Mouse (Mus musculus) CH12.LX (cell line): ENCODE measurements around the gene Prpf40b. TPM values are rescaled to one million over a fixed set of nuclear protein-coding genes. Genes with fewer than 3 reads are reported as not detected.

Experiments
- DNase-seq: peaks from one replicate; pipeline ENCODE4 v3.0.0-alpha.2; 2013; ENCODE audit errors: extremely low read depth
- H3K27ac ChIP-seq: 2 replicates; pipeline ENCODE4 v1.5.1; 2012; ENCODE audit warnings: low read depth, mild to moderate bottlenecking, control low read depth, moderate library complexity; ENCODE audit not compliant: insufficient read depth
- H3K27me3 ChIP-seq: replicated peaks from 2 replicates; pipeline ENCODE3; 2012; ENCODE audit warnings: inconsistent platforms
- H3K36me3 ChIP-seq, 2 experiments: replicated peaks in 1 of 2; 2 replicates each; pipeline versions ENCODE3 to v1.6.1; 2012; ENCODE audit warnings: inconsistent platforms in 1 of 2, low read length in 1 of 2, mild to moderate bottlenecking in 1 of 2, mixed read lengths in 1 of 2, moderate library complexity in 1 of 2; ENCODE audit not compliant: control insufficient read depth in 1 of 2, insufficient read depth in 1 of 2
- H3K4me1 ChIP-seq, 2 experiments: 2 replicates each; pipeline ENCODE4 v1.6.1; 2012; ENCODE audit warnings: inconsistent platforms in 1 of 2, moderate library complexity in 1 of 2; ENCODE audit not compliant: insufficient read depth in 2 of 2, control insufficient read depth in 1 of 2
- H3K4me2 ChIP-seq: 2 replicates; pipeline ENCODE4 v1.6.1; 2012; ENCODE audit warnings: low read depth, mild to moderate bottlenecking, control low read depth; ENCODE audit not compliant: poor library complexity, insufficient read depth, severe bottlenecking
- H3K4me3 ChIP-seq, 3 experiments: fragments of 150-350 bp in 1 of 3; sonication (generic) in 1 of 3; replicated peaks in 1 of 3; 2 replicates each; pipeline versions ENCODE3 to v1.5.1; 2011 to 2012; ENCODE audit warnings: low read depth in 2 of 3, low read length in 2 of 3, mild to moderate bottlenecking in 2 of 3, moderate library complexity in 2 of 3, control low read depth in 1 of 3, improper control_type of control experiment in 1 of 3, inconsistent platforms in 1 of 3, mixed read lengths in 1 of 3; ENCODE audit not compliant: poor library complexity in 1 of 3
- H3K79me2 ChIP-seq: replicated peaks from 2 replicates; pipeline ENCODE4 v1.6.1; 2012; ENCODE audit warnings: mild to moderate bottlenecking, moderate library complexity; ENCODE audit not compliant: control insufficient read depth, poor library complexity, insufficient read depth, severe bottlenecking; ENCODE audit errors: extremely low read depth
- H3K9ac ChIP-seq: 2 replicates; pipeline ENCODE4 v1.6.1; 2012; ENCODE audit warnings: low read depth, mild to moderate bottlenecking, control low read depth, moderate library complexity; ENCODE audit not compliant: insufficient read depth
- H3K9me3 ChIP-seq: replicated peaks from 2 replicates; pipeline ENCODE3; 2012; ENCODE audit warnings: low read length, inconsistent platforms, mixed read lengths
- BHLHE40 ChIP-seq: IDR thresholded peaks from 2 replicates; pipeline ENCODE4 v1.6.1; 2011; ENCODE audit warnings: mild to moderate bottlenecking, low read depth, low read length, improper control_type of control experiment
- E2F4 ChIP-seq: IDR thresholded peaks from 2 replicates; pipeline ENCODE4 v1.6.1; 2011; ENCODE audit warnings: low read depth, low read length, improper control_type of control experiment; ENCODE audit not compliant: insufficient replicate concordance
- EP300 ChIP-seq: IDR thresholded peaks from 2 replicates; pipeline ENCODE4 v1.6.1; 2011; ENCODE audit warnings: low read length, improper control_type of control experiment
- HCFC1 ChIP-seq: IDR thresholded peaks from 2 replicates; pipeline ENCODE4 v1.6.1; 2012; ENCODE audit warnings: low read depth, mild to moderate bottlenecking, inconsistent platforms, low read length, improper control_type of control experiment
- JUN ChIP-seq: IDR thresholded peaks from 2 replicates; pipeline ENCODE4 v1.6.1; 2011; ENCODE audit warnings: low read depth, mild to moderate bottlenecking, low read length, improper control_type of control experiment, moderate library complexity; ENCODE audit not compliant: insufficient read depth
- JUND ChIP-seq: conservative IDR thresholded peaks from 2 replicates; pipeline ENCODE4 v1.6.1; 2011; ENCODE audit warnings: low read depth, low read length, improper control_type of control experiment
- MAX ChIP-seq: IDR thresholded peaks from 2 replicates; pipeline ENCODE4 v1.6.1; 2011; ENCODE audit warnings: low read length, improper control_type of control experiment
- MAZ ChIP-seq: IDR thresholded peaks from 2 replicates; pipeline ENCODE4 v1.6.1; 2012; ENCODE audit warnings: low read depth, mild to moderate bottlenecking, inconsistent platforms, low read length, improper control_type of control experiment, moderate library complexity
- MEF2A ChIP-seq: IDR thresholded peaks from 2 replicates; pipeline ENCODE4 v1.6.1; 2014; ENCODE audit warnings: low read depth, mild to moderate bottlenecking, inconsistent platforms, low read length, improper control_type of control experiment, borderline replicate concordance
- MXI1 ChIP-seq: IDR thresholded peaks from 2 replicates; pipeline ENCODE4 v1.6.1; 2011; ENCODE audit warnings: mild to moderate bottlenecking, low read depth, low read length, improper control_type of control experiment
- NELFE ChIP-seq: IDR thresholded peaks from 2 replicates; pipeline ENCODE4 v1.6.1; 2011; ENCODE audit warnings: low read depth, low read length, improper control_type of control experiment
- PAX5 ChIP-seq: IDR thresholded peaks from 2 replicates; pipeline ENCODE4 v1.6.1; 2012; ENCODE audit warnings: low read length, inconsistent platforms, mixed read lengths
- POLR2A ChIP-seq: IDR thresholded peaks from 2 replicates; pipeline ENCODE4 v1.6.1; 2011; ENCODE audit warnings: low read depth, mild to moderate bottlenecking, improper control_type of control experiment, low read length
- POLR2AphosphoS2 ChIP-seq: IDR thresholded peaks from 2 replicates; pipeline ENCODE4 v1.6.1; 2011; ENCODE audit warnings: low read depth, low read length, improper control_type of control experiment
- RCOR1 ChIP-seq: conservative IDR thresholded peaks from 2 replicates; pipeline ENCODE4 v1.6.1; 2012; ENCODE audit warnings: low read depth, mild to moderate bottlenecking, inconsistent platforms, low read length, improper control_type of control experiment
- SIN3A ChIP-seq: IDR thresholded peaks from 2 replicates; pipeline ENCODE4 v1.6.1; 2012; ENCODE audit warnings: low read length, improper control_type of control experiment, inconsistent platforms
- UBTF ChIP-seq: IDR thresholded peaks from 2 replicates; pipeline ENCODE4 v1.6.1; 2012; ENCODE audit warnings: low read depth, mild to moderate bottlenecking, inconsistent platforms, low read length, improper control_type of control experiment, moderate library complexity
- USF1 ChIP-seq: IDR thresholded peaks from 2 replicates; pipeline ENCODE4 v1.6.1; 2014; ENCODE audit warnings: low read depth, mild to moderate bottlenecking, inconsistent platforms, low read length, improper control_type of control experiment
- ZC3H11A ChIP-seq: IDR thresholded peaks from 2 replicates; pipeline ENCODE4 v1.6.1; 2012; ENCODE audit warnings: low read depth, mild to moderate bottlenecking, inconsistent platforms, low read length, improper control_type of control experiment
- ZMIZ1 ChIP-seq: IDR thresholded peaks from 2 replicates; pipeline ENCODE4 v1.6.1; 2012; ENCODE audit warnings: low read depth, mild to moderate bottlenecking, inconsistent platforms, low read length, improper control_type of control experiment
- dilution Hi-C: fragments of 300-500 bp; cut with MboI; formaldehyde crosslinking; loops from 2 replicates; pipeline ENCODE4 v1.14.3; 2020; ENCODE audit warnings: low sequenced_read_pairs; ENCODE audit not compliant: extremely low pct_unique_long_range_greater_than_20kb, extremely low pct_ligation_motif_present
- in situ Hi-C: fragments of 300-500 bp; cut with MboI; formaldehyde crosslinking; loops from 3 replicates; pipeline ENCODE4 v1.14.3; 2019; ENCODE audit warnings: low sequenced_read_pairs, low pct_ligation_motif_present, low pct_unique_long_range_greater_than_20kb, mixed read lengths
- polyA plus RNA-seq: library from polyadenylated mRNA; unstranded; fragments of >175 nt; gene quantifications from 2 replicates; pipeline ENCODE4 v1.2.1, GENCODE M21; 2012; ENCODE audit warnings: low read depth; ENCODE audit not compliant: insufficient read length
- total RNA-seq, 2 experiments: library from RNA; depleted of rRNA; stranded (reverse); fragments of 300-350 nt in 1 of 2; fragments of >200 nt in 1 of 2; gene quantifications; 2 replicates each; pipeline ENCODE4 v1.2.3; 2012 to 2014

Gene Prpf40b
- total and polyA plus RNA-seq, 3 experiments = 11.7 to 31.8 (median 27.9) TPM

DNA sequence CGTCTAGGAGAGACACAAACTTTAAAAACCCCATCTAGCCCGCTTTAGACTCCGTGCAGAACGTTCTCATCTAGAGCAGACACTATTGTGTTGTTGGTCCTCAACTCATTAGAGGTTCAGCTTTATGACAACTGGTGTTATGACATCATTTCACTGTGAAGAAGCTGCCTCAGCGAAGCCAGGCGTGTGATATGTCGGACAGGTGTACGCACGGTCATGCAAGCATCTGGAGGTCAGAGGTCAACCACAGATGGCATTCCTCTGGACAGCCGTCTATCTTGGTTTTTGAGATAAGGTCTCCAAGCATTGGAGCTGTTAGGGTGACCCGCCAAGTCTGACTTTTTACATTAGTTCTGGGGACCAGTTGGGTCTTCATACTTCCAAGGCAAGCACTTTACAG lies 4.3 kb upstream of the Prpf40b start:
- no peak overlapping the region for H3K4me3 ChIP-seq
- H3K4me2 ChIP-seq = no peak overlapping the region
- no peaks in the 10 kb centered on the region for H3K9me3 ChIP-seq
- H3K79me2 ChIP-seq = no peaks in the 10 kb centered on the region
- no peak overlapping the region for H3K27ac ChIP-seq
- DNase-seq = no peak
- in situ Hi-C loops = no loop called here
- no peaks in the 10 kb centered on the region for H3K36me3 ChIP-seq
- peaks cover 52% of the 10 kb centered on the region for H3K27me3 ChIP-seq
- peaks cover 3 to 9% of the 10 kb centered on the region in 2 experiments; a peak in 2 of 4 replicates for H3K4me1 ChIP-seq
- dilution Hi-C loops = no loop called here
- no peak overlapping the region for H3K9ac ChIP-seq
- TF ChIP-seq POLR2AphosphoS2 (no peak), E2F4 (no peak), ZMIZ1 (no peak), RCOR1 (no peak), MXI1 (no peak), POLR2A (no peak), NELFE (no peak), BHLHE40 (no peak), HCFC1 (no peak), MEF2A (no peak), ZC3H11A (no peak), UBTF (no peak), USF1 (no peak), JUND (no peak)

DNA sequence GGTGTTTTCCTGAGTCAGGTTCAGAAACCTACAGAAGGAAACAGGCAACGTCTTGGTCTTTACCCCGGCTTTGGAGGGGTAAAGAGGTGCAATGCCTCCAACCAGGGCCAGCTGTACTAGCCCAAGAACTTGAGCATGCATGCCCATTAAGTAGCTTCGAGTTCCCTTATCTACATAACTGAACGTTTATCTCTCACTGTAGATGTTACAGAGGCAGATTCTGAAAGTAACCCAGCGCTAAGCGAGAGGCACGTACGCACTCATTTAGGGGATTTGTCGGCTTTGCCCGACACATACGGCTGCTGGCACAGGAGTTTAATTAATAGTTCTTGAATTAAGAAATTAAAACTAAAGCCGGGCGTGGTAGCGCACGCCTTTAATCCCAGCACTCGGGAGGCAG lies 600 bp upstream of the Prpf40b start:
- Histone ChIP-seq H3K36me3 (peaks cover 0 to 3% of the 10 kb centered on the region in 2 experiments), H3K27ac (no peak overlapping the region), H3K4me1 (peaks cover 3 to 20% of the 10 kb centered on the region in 2 experiments; a peak in 3 of 4 replicates), H3K79me2 (no peaks in the 10 kb centered on the region), H3K27me3 (peaks cover 34% of the 10 kb centered on the region), H3K4me3 (peak overlapping the region; percentile 48 to 68 (median 58)), H3K9me3 (no peaks in the 10 kb centered on the region)
- in situ Hi-C loops = no loop called here
- TF ChIP-seq JUND (no peak), MEF2A (no peak), PAX5 (no peak), UBTF (no peak), MAZ (no peak), JUN (no peak), BHLHE40 (0 out of 2 replicates have a peak, but pooled peaks have one; percentile 12), MAX (peak; percentile 49; the same call in 1 of the 2 replicates), EP300 (peak; percentile 29), SIN3A (peak; percentile 46)
- TF ChIP-seq, all 38 proteins: peak for 4
- peak; percentile 35 for DNase-seq
- dilution Hi-C loops = no loop called here
- Histone ChIP-seq H3K4me2 (peak overlapping the region; percentile 98), H3K9ac (peak overlapping the region; percentile 64)
